Mouse (Mus musculus): ENCODE measurements around the gene Cdc25a. TPM values are rescaled to one million over a fixed set of nuclear protein-coding genes. Genes with fewer than 3 reads are reported as not detected.

The Cdc25a gene
- polyA plus RNA-seq, 1 experiment, result not detected

DNA sequence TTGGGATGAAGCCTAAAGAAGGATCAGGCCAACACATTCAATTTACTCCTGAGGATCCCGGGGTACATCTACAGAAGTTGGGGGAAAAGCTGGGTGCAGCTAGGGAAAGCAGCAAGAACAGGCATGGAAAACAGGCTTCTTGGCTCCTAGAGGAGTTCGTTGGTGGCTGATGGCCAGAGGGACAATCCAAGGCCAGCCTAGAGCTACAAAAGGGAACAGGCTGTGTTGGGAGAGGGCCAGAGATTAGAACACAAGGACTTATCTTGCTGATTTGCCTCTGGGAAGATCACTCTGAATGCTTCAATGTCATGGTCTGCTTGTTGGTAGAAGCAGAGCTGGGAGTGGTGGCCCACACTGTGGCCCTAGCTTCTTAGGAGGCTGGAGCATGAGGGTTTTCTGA lies 42.6 kb downstream of the Cdc25a start:
- WGBS, result 64% methylated on average over 2 of the region's 2 CpGs
- no peaks in the 10 kb centered on the region for H3K4me1 ChIP-seq (ENCODE audit: control insufficient read depth, insufficient read depth, low read length)
- TF ChIP-seq CTCF (IDR thresholded peaks at IDR 0.05; ENCODE audit: insufficient read depth, low read depth, low read length) (no peak), POLR2A (IDR thresholded peaks at IDR 0.05; ENCODE audit: insufficient read depth, low read depth, low read length) (no peak)
- no peak overlapping the region for H3K4me3 ChIP-seq (ENCODE audit: insufficient read depth, low read depth, low read length)
- no peak overlapping the region for H3K27ac ChIP-seq (ENCODE audit: insufficient read depth, low read depth, low read length)

DNA sequence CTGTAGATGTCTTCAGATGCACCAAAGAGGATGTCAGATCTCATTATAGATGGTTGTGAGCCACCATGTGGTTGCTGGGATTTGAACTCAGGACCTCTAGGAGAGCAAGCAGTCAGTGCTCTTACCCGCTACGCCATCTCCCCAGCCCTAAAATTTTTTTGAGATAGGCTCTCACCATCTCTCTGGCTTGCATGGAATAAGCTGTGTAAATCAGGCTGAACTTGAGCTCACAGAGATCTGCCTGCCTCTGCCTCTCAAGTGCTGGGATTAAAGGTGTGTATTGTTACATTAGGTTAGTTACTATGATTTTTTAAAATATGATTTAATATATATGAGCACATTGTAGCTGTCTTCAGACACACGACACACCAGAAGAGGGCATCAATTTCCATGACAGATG lies 53.8 kb downstream of the Cdc25a start:
- no peak for TF ChIP-seq POLR2A (IDR thresholded peaks at IDR 0.05; ENCODE audit: insufficient read depth, low read depth, low read length)
- TF ChIP-seq CTCF (IDR thresholded peaks at IDR 0.05; ENCODE audit: insufficient read depth, low read depth, low read length), result no peak
- no peak overlapping the region for H3K4me3 ChIP-seq (ENCODE audit: insufficient read depth, low read depth, low read length)
- no peak overlapping the region for H3K27ac ChIP-seq (ENCODE audit: insufficient read depth, low read depth, low read length)
- H3K4me1 ChIP-seq (ENCODE audit: control insufficient read depth, insufficient read depth, low read length), result peaks cover 2% of the 10 kb centered on the region; the same call in 1 of the 2 replicates
- 96% methylated on average over 3 of the region's 3 CpGs for WGBS

DNA sequence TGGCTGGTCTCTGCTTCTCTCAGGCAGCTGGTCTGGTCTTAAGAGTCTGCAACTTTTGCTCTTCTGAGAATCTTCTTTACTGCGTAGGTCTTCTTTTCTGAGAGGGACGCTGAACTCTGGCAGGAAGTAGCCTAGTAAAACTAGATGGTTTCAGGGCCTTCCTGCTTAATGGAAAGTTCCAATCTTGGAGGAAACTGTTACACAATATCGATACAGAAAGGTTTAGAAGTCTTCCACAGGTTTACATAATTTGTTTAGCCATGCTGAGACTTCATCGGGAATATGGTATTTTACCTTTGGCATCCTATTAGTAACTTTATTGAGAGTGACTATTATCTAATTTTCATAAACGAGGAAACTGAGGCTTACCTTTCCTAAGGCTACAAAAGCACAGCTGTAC lies 54.7 kb downstream of the Cdc25a start:
- WGBS, result 95% methylated on average over 5 of the region's 5 CpGs
- Histone ChIP-seq H3K27ac (ENCODE audit: insufficient read depth, low read depth, low read length) (no peak overlapping the region), H3K4me1 (ENCODE audit: control insufficient read depth, insufficient read depth, low read length) (peaks cover 2% of the 10 kb centered on the region; the same call in 1 of the 2 replicates), H3K4me3 (ENCODE audit: insufficient read depth, low read depth, low read length) (no peak overlapping the region)
- TF ChIP-seq POLR2A (IDR thresholded peaks at IDR 0.05; ENCODE audit: insufficient read depth, low read depth, low read length) (no peak), CTCF (IDR thresholded peaks at IDR 0.05; ENCODE audit: insufficient read depth, low read depth, low read length) (no peak)

DNA sequence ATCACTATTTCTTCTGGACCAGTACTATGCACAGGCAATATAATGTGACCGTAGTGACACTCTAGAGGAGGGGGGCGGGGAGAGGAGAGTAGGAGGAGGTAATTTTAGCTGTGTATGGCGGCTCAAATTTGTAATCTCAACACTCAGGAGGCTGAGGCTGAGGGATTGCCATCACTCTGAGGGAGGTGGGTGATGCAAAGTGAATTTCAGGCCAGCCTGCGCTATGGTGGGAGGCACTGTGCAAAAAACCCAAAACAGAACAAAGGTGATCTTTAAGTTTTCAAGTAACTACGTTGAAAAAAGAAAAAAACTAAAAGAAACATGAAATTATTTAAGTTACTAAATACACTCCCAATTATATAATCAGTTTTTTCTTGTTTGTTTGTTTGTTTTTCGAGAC lies 55.4 kb downstream of the Cdc25a start:
- TF ChIP-seq CTCF (IDR thresholded peaks at IDR 0.05; ENCODE audit: insufficient read depth, low read depth, low read length) (no peak), POLR2A (IDR thresholded peaks at IDR 0.05; ENCODE audit: insufficient read depth, low read depth, low read length) (no peak)
- peaks cover 2% of the 10 kb centered on the region; the same call in 1 of the 2 replicates for H3K4me1 ChIP-seq (ENCODE audit: control insufficient read depth, insufficient read depth, low read length)
- H3K4me3 ChIP-seq (ENCODE audit: insufficient read depth, low read depth, low read length), result peak overlapping the region; percentile 95; the same call in 1 of the 2 replicates
- WGBS, result 64% methylated on average over 6 of the region's 6 CpGs
- H3K27ac ChIP-seq (ENCODE audit: insufficient read depth, low read depth, low read length), result 0 out of 2 replicates have a peak overlapping the region, but pooled peaks have one; percentile 32

DNA sequence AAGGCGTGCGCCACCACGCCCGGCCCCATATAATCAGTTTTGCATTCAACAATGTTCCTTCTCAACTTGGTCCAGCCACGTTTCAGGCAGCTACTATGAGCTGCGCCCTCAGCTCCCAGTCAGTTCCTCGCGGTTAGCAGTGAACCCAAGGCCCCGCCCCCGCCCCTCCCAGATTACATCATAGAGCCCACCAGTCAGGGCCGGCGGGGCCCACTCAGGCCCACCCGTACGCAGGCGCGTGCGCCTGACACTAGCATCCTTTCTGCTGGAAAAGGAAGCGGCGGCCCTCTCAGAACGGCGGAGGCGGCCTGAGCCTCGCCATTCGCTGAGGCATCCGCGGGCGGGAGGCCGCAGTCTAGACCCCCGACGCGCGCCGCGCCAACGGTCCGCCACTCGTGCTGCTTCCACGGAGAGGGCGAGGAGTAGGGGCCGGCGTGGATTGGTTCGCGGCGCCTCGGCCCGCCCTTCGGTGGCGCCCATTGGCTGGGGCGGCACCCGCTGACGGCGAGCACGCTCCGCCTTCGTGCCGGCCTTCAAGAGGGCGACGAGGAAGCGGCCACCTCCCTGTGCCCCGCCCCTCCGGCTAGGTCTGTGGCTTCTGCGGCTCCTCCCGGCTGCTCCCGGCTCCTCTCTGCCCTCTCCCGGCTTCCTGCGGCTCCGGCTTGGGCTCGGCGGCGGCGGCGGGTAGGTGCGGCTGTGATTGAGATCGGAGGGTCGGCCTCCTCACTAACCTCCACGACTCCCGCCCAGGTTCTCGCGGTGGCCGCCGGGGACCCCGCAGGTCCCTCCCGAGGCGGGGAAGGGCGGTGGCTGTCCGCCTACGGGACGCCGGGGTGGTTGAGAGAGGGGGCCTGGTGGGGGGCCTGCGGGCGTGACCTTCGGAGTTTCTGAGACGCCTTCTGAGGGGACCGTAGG lies 56.1 kb downstream of the Cdc25a start, which contains the start of gene Map4:
Gene Map4 (plus strand): TSS at position 204 of the 915 bp plus-strand sequence.
- Histone ChIP-seq H3K4me3 (ENCODE audit: insufficient read depth, low read depth, low read length) (peak within 1 kb of the TSS; percentile 95), H3K27ac (ENCODE audit: insufficient read depth, low read depth, low read length) (peak within 1 kb of the TSS; percentile 71), H3K4me1 (ENCODE audit: control insufficient read depth, insufficient read depth, low read length) (peaks cover 2% of the 10 kb centered on the region; the same call in 1 of the 2 replicates)
- under 1% methylated on average over 94 of the region's 94 CpGs for WGBS
- TF ChIP-seq POLR2A (IDR thresholded peaks at IDR 0.05; ENCODE audit: insufficient read depth, low read depth, low read length) (peak; percentile 62; the same call in 1 of the 2 replicates), CTCF (IDR thresholded peaks at IDR 0.05; ENCODE audit: insufficient read depth, low read depth, low read length) (no peak)

DNA sequence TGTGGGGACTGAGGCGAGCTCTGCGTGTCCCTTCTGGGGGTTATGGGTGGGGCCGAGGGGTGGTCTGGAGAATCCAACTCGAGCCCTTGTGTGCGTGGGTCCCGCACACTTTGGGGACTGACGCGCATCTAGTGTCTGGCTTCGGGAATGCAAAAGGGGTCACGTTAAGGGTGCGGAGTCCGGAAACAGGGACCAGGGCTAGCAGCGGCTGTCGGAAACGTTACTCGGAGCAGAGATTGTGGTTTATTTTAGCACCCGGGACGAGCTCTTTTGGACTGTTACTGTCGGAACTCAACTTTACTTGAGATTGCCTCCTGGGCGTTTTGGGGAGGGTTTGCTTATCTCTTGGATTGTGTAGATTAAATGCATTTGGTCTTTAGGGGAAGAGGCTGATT lies 57.0 kb downstream of the Cdc25a start:
- Histone ChIP-seq H3K27ac (ENCODE audit: insufficient read depth, low read depth, low read length) (peak overlapping the region; percentile 71), H3K4me1 (ENCODE audit: control insufficient read depth, insufficient read depth, low read length) (peaks cover 2% of the 10 kb centered on the region; the same call in 1 of the 2 replicates), H3K4me3 (ENCODE audit: insufficient read depth, low read depth, low read length) (peak overlapping the region; percentile 95)
- under 1% methylated on average over 20 of the region's 20 CpGs for WGBS
- no peak for TF ChIP-seq CTCF (IDR thresholded peaks at IDR 0.05; ENCODE audit: insufficient read depth, low read depth, low read length)
- TF ChIP-seq POLR2A (IDR thresholded peaks at IDR 0.05; ENCODE audit: insufficient read depth, low read depth, low read length), result no peak

DNA sequence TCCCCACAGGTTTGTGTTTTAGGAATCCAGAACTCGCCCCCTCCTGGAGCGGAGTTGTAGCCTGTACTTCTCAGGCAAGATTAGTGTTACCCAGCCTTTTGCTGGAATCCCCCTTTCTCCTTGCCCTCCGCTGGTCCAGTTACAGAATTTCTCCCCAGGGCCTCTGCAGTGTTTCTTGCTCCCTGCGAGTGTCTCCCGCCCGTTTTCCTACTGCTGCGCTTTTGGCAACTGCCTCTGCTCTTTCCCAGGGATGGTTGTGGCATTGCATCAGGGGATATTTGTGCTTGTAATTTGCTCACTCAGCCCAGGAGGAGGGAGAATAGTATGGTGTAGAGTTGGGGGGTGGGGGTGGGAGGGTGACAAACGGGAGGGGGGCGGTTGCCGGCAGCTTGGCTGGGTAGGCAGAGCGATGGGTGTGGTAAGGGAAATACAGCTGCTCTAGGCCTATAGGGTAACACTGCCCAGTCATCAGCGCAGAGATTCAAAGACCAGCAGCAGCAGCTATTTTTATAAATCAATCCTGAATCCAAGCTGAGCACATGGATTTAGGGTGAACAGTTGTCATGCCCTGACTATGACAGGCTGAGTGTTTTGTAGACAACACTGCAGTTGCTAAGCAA lies 57.5 kb downstream of the Cdc25a start:
- WGBS, result 0% methylated on average over 12 of the region's 12 CpGs

DNA sequence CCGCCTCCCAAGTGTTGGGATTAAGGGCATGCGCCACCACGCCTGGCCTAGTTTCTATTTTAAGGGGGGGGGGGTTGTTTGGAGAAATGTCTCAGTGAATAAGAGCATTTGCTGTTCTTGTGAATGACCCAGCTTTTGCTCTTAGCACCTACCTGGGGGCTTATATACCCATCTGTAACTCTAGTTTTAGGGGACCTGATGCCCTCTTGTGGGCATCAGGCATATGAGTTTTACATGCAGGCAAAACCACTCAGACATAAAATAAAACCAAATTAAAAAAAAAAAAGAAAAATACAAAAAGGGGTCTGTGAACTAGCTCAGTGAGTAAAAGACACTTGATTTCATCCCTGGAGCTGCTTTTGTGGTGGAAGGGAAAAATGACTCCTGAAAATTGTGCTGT lies 64.0 kb downstream of the Cdc25a start:
- no peaks in the 10 kb centered on the region for H3K4me1 ChIP-seq (ENCODE audit: control insufficient read depth, insufficient read depth, low read length)
- H3K27ac ChIP-seq (ENCODE audit: insufficient read depth, low read depth, low read length), result no peak overlapping the region
- 94% methylated on average over 3 of the region's 3 CpGs for WGBS
- H3K4me3 ChIP-seq (ENCODE audit: insufficient read depth, low read depth, low read length), result no peak overlapping the region
- no peak for TF ChIP-seq POLR2A (IDR thresholded peaks at IDR 0.05; ENCODE audit: insufficient read depth, low read depth, low read length)
- TF ChIP-seq CTCF (IDR thresholded peaks at IDR 0.05; ENCODE audit: insufficient read depth, low read depth, low read length), result no peak

More for the DNA sequence above, 57.5 kb downstream of the Cdc25a start:
- Histone ChIP-seq H3K4me1 (ENCODE audit: control insufficient read depth, insufficient read depth, low read length) (peaks cover 2% of the 10 kb centered on the region; the same call in 1 of the 2 replicates), H3K27ac (ENCODE audit: insufficient read depth, low read depth, low read length) (peak overlapping the region; percentile 71; the same call in 1 of the 2 replicates), H3K4me3 (ENCODE audit: insufficient read depth, low read depth, low read length) (peak overlapping the region; percentile 95)
- TF ChIP-seq POLR2A (IDR thresholded peaks at IDR 0.05; ENCODE audit: insufficient read depth, low read depth, low read length) (no peak), CTCF (IDR thresholded peaks at IDR 0.05; ENCODE audit: insufficient read depth, low read depth, low read length) (no peak)

DNA sequence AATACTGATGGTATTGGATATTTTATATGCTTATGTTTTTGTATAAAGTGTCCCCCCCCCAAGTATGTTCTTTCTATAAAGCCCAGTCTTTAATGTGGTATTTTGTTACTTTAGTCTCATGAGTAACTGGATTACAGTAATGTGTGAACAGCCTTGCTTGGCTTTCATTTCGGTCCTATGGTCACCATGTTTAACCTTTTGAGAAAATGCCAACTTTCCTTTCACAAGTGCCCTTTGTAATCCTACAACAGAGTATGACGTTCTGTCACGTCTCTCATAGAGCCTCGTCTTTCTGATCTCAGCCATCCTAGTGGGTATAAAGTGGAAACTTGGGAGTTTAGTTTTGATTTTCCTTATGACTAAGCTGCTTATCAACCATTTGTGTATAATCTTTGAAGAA lies 67.4 kb downstream of the Cdc25a start:
- no peak for TF ChIP-seq CTCF (IDR thresholded peaks at IDR 0.05; ENCODE audit: insufficient read depth, low read depth, low read length)
- TF ChIP-seq POLR2A (IDR thresholded peaks at IDR 0.05; ENCODE audit: insufficient read depth, low read depth, low read length), result no peak
- WGBS, result 73% methylated on average over 4 of the region's 4 CpGs
- no peak overlapping the region for H3K27ac ChIP-seq (ENCODE audit: insufficient read depth, low read depth, low read length)
- no peak overlapping the region for H3K4me3 ChIP-seq (ENCODE audit: insufficient read depth, low read depth, low read length)
- no peaks in the 10 kb centered on the region for H3K4me1 ChIP-seq (ENCODE audit: control insufficient read depth, insufficient read depth, low read length)

Other genes with a start within 250 kb of the Cdc25a start
- gene Fbxw24, start 249.5 kb upstream of the Cdc25a start, polyA plus RNA-seq (2012; ENCODE audit: insufficient read depth, insufficient read length, low replicate concordance, missing spikeins), result not detected in 2 replicates
- gene Fbxw25, start 210.9 kb upstream of the Cdc25a start, polyA plus RNA-seq (2012; ENCODE audit: insufficient read depth, insufficient read length, low replicate concordance, missing spikeins), result not detected in 2 replicates
- not detected in 2 replicates for gene Fbxw18, start 172.9 kb upstream of the Cdc25a start, polyA plus RNA-seq (2012; ENCODE audit: insufficient read depth, insufficient read length, low replicate concordance, missing spikeins)
- not detected in 2 replicates for gene Fbxw26, start 129.5 kb upstream of the Cdc25a start, polyA plus RNA-seq (2012; ENCODE audit: insufficient read depth, insufficient read length, low replicate concordance, missing spikeins)
- not detected in 2 replicates for gene Fbxw27, start 84.9 kb upstream of the Cdc25a start, polyA plus RNA-seq (2012; ENCODE audit: insufficient read depth, insufficient read length, low replicate concordance, missing spikeins)
- not detected in 2 replicates for gene Spink8, start 63.3 kb upstream of the Cdc25a start, polyA plus RNA-seq (2012; ENCODE audit: insufficient read depth, insufficient read length, low replicate concordance, missing spikeins)
- gene Nme6, start 42.8 kb upstream of the Cdc25a start, polyA plus RNA-seq (2012; ENCODE audit: insufficient read depth, insufficient read length, low replicate concordance, missing spikeins), result not detected in 2 replicates
- gene Camp, start 26.0 kb upstream of the Cdc25a start, polyA plus RNA-seq (2012; ENCODE audit: insufficient read depth, insufficient read length, low replicate concordance, missing spikeins), result not detected in 2 replicates
- 93.0 and 647 TPM in 2 replicates for gene Map4, start 55.9 kb downstream of the Cdc25a start, polyA plus RNA-seq (2012; ENCODE audit: insufficient read depth, insufficient read length, low replicate concordance, missing spikeins)
- 76.6 and 106 TPM in 2 replicates for gene Smarcc1, start 242.1 kb downstream of the Cdc25a start, polyA plus RNA-seq (2012; ENCODE audit: insufficient read depth, insufficient read length, low replicate concordance, missing spikeins)
- not detected in 2 replicates for gene Dhx30, start 242.3 kb downstream of the Cdc25a start, polyA plus RNA-seq (2012; ENCODE audit: insufficient read depth, insufficient read length, low replicate concordance, missing spikeins)

All from olfactory bulb, adult 2 months (tissue).